Mouse (Mus musculus) heart, embryonic 15.5 days (tissue): ENCODE data around the gene Zbtb42. TPM values are rescaled to one million over a fixed set of nuclear protein-coding genes. Genes with fewer than 3 reads are reported as not detected.

Source experiments
- ATAC-seq: fragments of 200-750 bp; cut with Nextera tagmentation; replicated peaks from 2 replicates; pipeline ENCODE4 v1.8.0; 2017; ENCODE audit warnings: low read depth, moderate TSS enrichment; ENCODE audit not compliant: insufficient number of reproducible peaks, insufficient read depth, low FRiP score
- H3K27ac ChIP-seq: fragments of 300-500 bp; sonication (generic); 2 replicates; pipeline ENCODE4 v1.5.1; 2015; ENCODE audit warnings: mild to moderate bottlenecking, inconsistent platforms
- H3K27me3 ChIP-seq: fragments of 300-500 bp; sonication (generic); 2 replicates; pipeline ENCODE4 v1.6.1; 2015; ENCODE audit warnings: inconsistent platforms
- H3K36me3 ChIP-seq: fragments of 300-500 bp; sonication (generic); 2 replicates; pipeline ENCODE4 v1.6.1; 2015; ENCODE audit warnings: mild to moderate bottlenecking, inconsistent platforms
- H3K4me1 ChIP-seq: fragments of 300-500 bp; sonication (generic); replicated peaks from 2 replicates; pipeline ENCODE4 v1.6.1; 2015; ENCODE audit warnings: inconsistent platforms
- H3K4me2 ChIP-seq: fragments of 300-500 bp; sonication (generic); 2 replicates; pipeline ENCODE4 v1.6.1; 2015; ENCODE audit warnings: inconsistent platforms, mild to moderate bottlenecking, moderate library complexity
- H3K4me3 ChIP-seq: fragments of 300-500 bp; sonication (generic); 2 replicates; pipeline ENCODE4 v1.5.1; 2015; ENCODE audit warnings: mild to moderate bottlenecking, inconsistent platforms
- H3K9ac ChIP-seq: fragments of 300-500 bp; sonication (generic); 2 replicates; pipeline ENCODE4 v1.6.1; 2015; ENCODE audit warnings: mild to moderate bottlenecking, inconsistent platforms
- H3K9me3 ChIP-seq: fragments of 300-500 bp; sonication (generic); replicated peaks from 2 replicates; pipeline ENCODE4 v1.6.1; 2016; ENCODE audit warnings: inconsistent platforms
- WGBS: fragments of 180-500 bp; shearing (Covaris S2); methylation state at CpG from one replicate; pipeline ENCODE4 v1.1.7; 2015; ENCODE audit warnings: mixed read lengths; 5-methylcytosine and 5-hydroxymethylcytosine counted together
- microRNA-seq: library from miRNA; unstranded; fragments of <30 nt; microRNA quantifications from one replicate; pipeline ENCODE4, GENCODE M21; 2016
- polyA plus RNA-seq: library from polyadenylated mRNA; unstranded; fragments of >200 nt; fragmentation: Nextera tagmentation; extraction: Ambion mirVana; gene quantifications from 2 replicates; pipeline ENCODE4 v1.2.1, GENCODE M21; 2015

Zbtb42 gene
- polyA plus RNA-seq, 1 experiment from 2014 or later: 4.8 TPM

- Histone ChIP-seq H3K4me3 (peak overlapping the region; percentile 84), H3K4me2 (peak overlapping the region; percentile 99), H3K36me3 (no peaks in the 10 kb centered on the region), H3K9me3 (no peaks in the 10 kb centered on the region), H3K9ac (peak overlapping the region; percentile 81; the same call in 1 of the 2 replicates), H3K27ac (peak overlapping the region; percentile 80), H3K4me1 (peaks cover 27% of the 10 kb centered on the region), H3K27me3 (peaks cover 17% of the 10 kb centered on the region)
- ATAC-seq: no peak
- WGBS: 42% methylated on average over 12 of the region's 12 CpGs
Measured at GRCm38 (mm10) chr12:112720890-112721423, 42.3 kb downstream of the Zbtb42 start.

GRCm38 (mm10) chr12:112721424-112722239, 43.0 kb downstream of the Zbtb42 start:
- Histone ChIP-seq H3K9ac (peak overlapping the region; percentile 81), H3K9me3 (no peaks in the 10 kb centered on the region), H3K27me3 (peaks cover 17% of the 10 kb centered on the region), H3K36me3 (no peaks in the 10 kb centered on the region), H3K27ac (peak overlapping the region; percentile 80), H3K4me3 (peak overlapping the region; percentile 84), H3K4me2 (peak overlapping the region; percentile 99), H3K4me1 (peaks cover 27% of the 10 kb centered on the region)
- peak; percentile 51 for ATAC-seq
- WGBS: 4% methylated on average over 58 of the region's 69 CpGs

- H3K4me1 ChIP-seq: peaks cover 27% of the 10 kb centered on the region
- H3K4me2 ChIP-seq: peak overlapping the region; percentile 99
- no peaks in the 10 kb centered on the region for H3K36me3 ChIP-seq
- H3K9me3 ChIP-seq: no peaks in the 10 kb centered on the region
- peak overlapping the region; percentile 81 for H3K9ac ChIP-seq
- H3K4me3 ChIP-seq: peak overlapping the region; percentile 84
- ATAC-seq: peak; percentile 57
- under 1% methylated on average over 69 of the region's 75 CpGs for WGBS
- peaks cover 17% of the 10 kb centered on the region for H3K27me3 ChIP-seq
- H3K27ac ChIP-seq: peak overlapping the region; percentile 80
Measured at GRCm38 (mm10) chr12:112722240-112723027, 43.8 kb downstream of the Zbtb42 start.

GRCm38 (mm10) chr12:112723028-112723330, 44.4 kb downstream of the Zbtb42 start:
- Histone ChIP-seq H3K4me2 (peak overlapping the region; percentile 99), H3K27me3 (peaks cover 17% of the 10 kb centered on the region), H3K4me3 (peak overlapping the region; percentile 84), H3K36me3 (no peaks in the 10 kb centered on the region), H3K27ac (no peak overlapping the region), H3K9ac (peak overlapping the region; percentile 81; the same call in 1 of the 2 replicates), H3K4me1 (peaks cover 27% of the 10 kb centered on the region), H3K9me3 (no peaks in the 10 kb centered on the region)
- ATAC-seq: no peak
- WGBS: 21% methylated on average over 5 of the region's 5 CpGs

GRCm38 (mm10) chr12:112723445-112723844, 44.8 kb downstream of the Zbtb42 start:
- Histone ChIP-seq H3K4me2 (peak overlapping the region; percentile 99), H3K4me1 (peaks cover 27% of the 10 kb centered on the region), H3K9ac (no peak overlapping the region), H3K36me3 (no peaks in the 10 kb centered on the region), H3K9me3 (no peaks in the 10 kb centered on the region), H3K4me3 (no peak overlapping the region), H3K27ac (no peak overlapping the region), H3K27me3 (peaks cover 17% of the 10 kb centered on the region)
- no peak for ATAC-seq
- WGBS: 92% methylated on average over 6 of the region's 6 CpGs

- H3K36me3 ChIP-seq: no peaks in the 10 kb centered on the region
- peaks cover 17% of the 10 kb centered on the region for H3K27me3 ChIP-seq
- H3K9me3 ChIP-seq: no peaks in the 10 kb centered on the region
- ATAC-seq: no peak
- H3K4me3 ChIP-seq: no peak overlapping the region
- peaks cover 27% of the 10 kb centered on the region for H3K4me1 ChIP-seq
- no peak overlapping the region for H3K9ac ChIP-seq
- no peak overlapping the region for H3K4me2 ChIP-seq
- no peak overlapping the region for H3K27ac ChIP-seq
- WGBS: 77% methylated on average over 11 of the region's 11 CpGs
Measured at GRCm38 (mm10) chr12:112724077-112724805, 45.6 kb downstream of the Zbtb42 start.

- H3K4me1 ChIP-seq: peaks cover 8% of the 10 kb centered on the region
- H3K36me3 ChIP-seq: no peaks in the 10 kb centered on the region
- ATAC-seq: no peak
- 75% methylated on average over 8 of the region's 8 CpGs for WGBS
- H3K4me3 ChIP-seq: no peak overlapping the region
- no peak overlapping the region for H3K27ac ChIP-seq
- H3K9me3 ChIP-seq: no peaks in the 10 kb centered on the region
- H3K9ac ChIP-seq: no peak overlapping the region
- H3K27me3 ChIP-seq: 0 out of 2 replicates have a peak, but pooled peaks cover 7% of the 10 kb centered on the region
- no peak overlapping the region for H3K4me2 ChIP-seq
Measured at GRCm38 (mm10) chr12:112727801-112728200, 49.2 kb downstream of the Zbtb42 start.

GRCm38 (mm10) chr12:112730808-112731207, 52.2 kb downstream of the Zbtb42 start:
- Histone ChIP-seq H3K4me2 (no peak overlapping the region), H3K9ac (no peak overlapping the region), H3K4me1 (no peaks in the 10 kb centered on the region), H3K27me3 (no peaks in the 10 kb centered on the region), H3K27ac (no peak overlapping the region), H3K36me3 (no peaks in the 10 kb centered on the region; the same call in 1 of the 2 replicates), H3K9me3 (no peaks in the 10 kb centered on the region), H3K4me3 (no peak overlapping the region)
- WGBS: 80% methylated on average over 14 of the region's 14 CpGs
- no peak for ATAC-seq

Small RNAs within 50 kb of the gene (microRNA-seq; reads per million reads assigned to microRNA genes)
- not detected for gene Mir6939

Other genes starting within 250 kb of the Zbtb42 start
- gene A530016L24Rik, start 189.4 kb upstream of the Zbtb42 start, polyA plus RNA-seq: 5.3 and 6.0 TPM in 2 replicates
- 0.39 and 0.99 TPM in 2 replicates for gene Tmem179, start 162.1 kb upstream of the Zbtb42 start, polyA plus RNA-seq
- 3.1 and 3.4 TPM in 2 replicates for gene Inf2, start 90.0 kb upstream of the Zbtb42 start, polyA plus RNA-seq
- gene Adssl1, start 58.8 kb upstream of the Zbtb42 start, polyA plus RNA-seq: 85.8 and 93.7 TPM in 2 replicates
- 95.4 and 142 TPM in 2 replicates for gene Siva1, start 34.1 kb upstream of the Zbtb42 start, polyA plus RNA-seq
- gene Akt1, start 3.9 kb upstream of the Zbtb42 start, polyA plus RNA-seq: 139 and 169 TPM in 2 replicates
- gene Cep170b, start 41.6 kb downstream of the Zbtb42 start, polyA plus RNA-seq: 4.8 and 7.9 TPM in 2 replicates
- 7.2 and 34.0 TPM in 2 replicates for gene Pld4, start 81.8 kb downstream of the Zbtb42 start, polyA plus RNA-seq
- 2.1 and 2.4 TPM in 2 replicates for gene Ahnak2, start 123.8 kb downstream of the Zbtb42 start, polyA plus RNA-seq
- gene Clba1, start 130.1 kb downstream of the Zbtb42 start, polyA plus RNA-seq: 5.7 and 7.3 TPM in 2 replicates
- gene Cdca4, start 150.6 kb downstream of the Zbtb42 start, polyA plus RNA-seq: 34.6 and 53.3 TPM in 2 replicates
- 0.19 and 2.2 TPM in 2 replicates for gene Gpr132, start 189.4 kb downstream of the Zbtb42 start, polyA plus RNA-seq